Mouse (Mus musculus) gastrocnemius, adult 8-10 months (tissue): ENCODE results near the gene Treh. TPM values are rescaled to one million over a fixed set of nuclear protein-coding genes. Genes with fewer than 3 reads are reported as not detected.
"Not testable (repeated sequence)": the region's sequence is repeated elsewhere in the genome, so short reads cannot be mapped to it uniquely, and the experiment has no call there.

Experiments
- DNase-seq, 2 experiments: peaks; one replicate each; pipeline ENCODE4 v3.0.0; 2022; ENCODE audit warnings: low spot score in 2 of 2
- total RNA-seq, 4 experiments: library from RNA; stranded (reverse); gene quantifications; 2 replicates each; pipeline ENCODE4 v1.2.4; 2022

The Treh gene
- total RNA-seq: not detected

DNA sequence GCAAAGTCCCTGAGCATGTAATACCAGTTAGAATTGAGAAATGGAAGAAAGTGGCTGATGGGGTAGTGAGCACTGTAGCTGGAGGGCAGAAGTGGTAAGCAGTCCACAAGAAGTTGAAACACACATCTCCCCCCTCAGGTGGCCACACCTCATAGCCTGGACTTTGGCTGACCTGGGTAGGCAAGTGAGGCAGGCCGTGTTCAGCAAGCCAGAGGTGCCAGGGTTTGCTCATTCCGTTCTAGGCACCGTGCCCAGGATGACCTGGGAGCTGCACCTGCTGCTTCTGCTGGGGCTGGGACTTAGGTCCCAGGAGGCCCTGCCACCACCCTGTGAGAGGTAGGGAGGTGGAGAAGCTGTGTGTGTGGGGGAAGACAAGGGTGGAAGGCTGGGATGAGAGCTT is at the start of gene Treh:
TSS of gene Treh (plus strand) at position 229 of the 400 bp plus-strand sequence.
- DNase-seq: peak in 1 of 2 experiments; percentile 40

DNA sequence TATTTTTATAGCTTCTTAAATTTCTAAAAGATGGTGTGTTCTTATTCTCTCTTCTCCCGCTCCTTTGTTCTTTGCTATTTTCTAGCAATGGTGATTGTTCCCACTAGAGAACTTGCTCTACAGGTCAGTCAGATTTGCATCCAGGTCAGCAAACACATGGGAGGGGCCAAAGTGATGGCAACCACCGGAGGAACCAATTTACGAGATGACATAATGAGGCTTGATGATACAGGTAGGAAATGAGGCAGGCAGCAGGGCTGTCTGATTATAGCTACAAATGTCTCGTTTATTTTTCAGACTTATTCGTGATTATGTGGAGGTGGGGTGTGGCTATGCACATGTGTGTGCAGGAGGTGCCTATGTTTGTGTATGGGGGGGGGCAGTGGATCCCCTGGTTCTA is 48.6 kb upstream of the Treh start:
- DNase-seq: no peak

DNA sequence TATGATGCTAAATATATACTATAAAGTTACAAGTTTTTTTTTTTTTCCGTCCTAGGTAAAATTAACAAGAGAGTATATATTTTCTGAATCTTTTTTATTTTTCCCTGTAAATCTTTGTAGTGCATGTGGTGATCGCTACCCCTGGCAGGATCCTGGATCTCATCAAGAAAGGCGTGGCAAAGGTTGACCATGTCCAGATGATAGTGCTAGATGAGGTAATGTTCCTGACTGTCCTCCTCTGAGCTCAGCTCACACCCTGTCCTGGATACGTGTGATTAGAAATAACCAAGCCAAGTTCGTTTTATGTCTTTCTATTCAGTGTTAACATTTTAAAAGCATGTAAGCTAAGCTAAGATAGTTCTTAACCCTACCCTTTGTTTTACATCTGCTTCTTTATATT is 46.8 kb upstream of the Treh start:
- no peak for DNase-seq

DNA sequence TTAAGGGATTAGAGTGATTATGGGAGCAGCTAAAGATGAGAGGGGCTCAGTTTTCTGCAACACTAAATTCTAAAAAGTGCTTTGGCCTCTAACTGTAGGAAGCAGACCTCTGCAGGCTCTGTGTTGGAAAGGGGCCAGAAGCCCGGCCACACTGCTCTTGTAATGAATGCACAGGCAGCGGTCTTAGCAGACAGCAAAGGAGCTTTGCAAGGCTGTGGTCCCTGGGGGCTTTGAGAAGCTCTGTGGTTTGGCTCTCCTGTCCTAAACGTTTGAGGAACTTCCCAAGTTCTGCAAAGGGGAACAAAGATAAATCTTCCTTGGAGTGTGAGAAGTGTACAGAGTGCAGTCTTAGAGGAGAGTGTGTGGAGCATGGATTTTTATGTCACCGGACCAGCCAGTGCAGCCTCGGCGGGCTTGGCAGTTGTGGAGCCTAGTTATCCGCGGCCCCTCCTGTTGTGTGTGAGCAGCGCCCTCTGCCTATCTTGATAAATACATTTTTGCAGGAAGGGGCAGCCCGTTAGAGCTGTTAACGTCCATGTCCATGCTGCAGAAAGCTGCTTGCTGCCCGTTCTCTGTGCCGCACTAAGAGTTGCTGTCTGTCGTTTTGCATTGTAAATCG is 35.4 kb upstream of the Treh start:
- peak in 1 of 2 experiments; percentile 38 for DNase-seq

DNA sequence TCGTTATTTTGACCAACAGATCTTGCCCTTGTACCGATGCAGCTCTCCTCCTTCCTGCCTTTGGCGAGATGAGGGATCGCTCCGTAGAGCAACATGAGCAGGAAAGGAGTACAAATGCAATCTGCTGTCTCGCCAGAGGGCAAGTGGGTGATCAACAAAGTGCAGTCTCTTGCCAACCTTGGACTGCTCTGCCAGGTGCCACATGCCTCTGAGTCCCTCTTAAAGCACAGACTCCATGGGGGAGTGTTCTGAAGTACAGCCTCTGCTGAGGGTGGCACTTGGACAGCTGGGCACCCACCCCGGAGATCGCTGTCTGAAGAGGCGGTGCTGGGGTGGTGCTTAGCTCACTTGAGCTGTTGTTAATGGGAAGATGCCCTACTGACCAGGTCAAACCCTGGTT is 34.3 kb upstream of the Treh start:
- not testable (repeated sequence) for DNase-seq

DNA sequence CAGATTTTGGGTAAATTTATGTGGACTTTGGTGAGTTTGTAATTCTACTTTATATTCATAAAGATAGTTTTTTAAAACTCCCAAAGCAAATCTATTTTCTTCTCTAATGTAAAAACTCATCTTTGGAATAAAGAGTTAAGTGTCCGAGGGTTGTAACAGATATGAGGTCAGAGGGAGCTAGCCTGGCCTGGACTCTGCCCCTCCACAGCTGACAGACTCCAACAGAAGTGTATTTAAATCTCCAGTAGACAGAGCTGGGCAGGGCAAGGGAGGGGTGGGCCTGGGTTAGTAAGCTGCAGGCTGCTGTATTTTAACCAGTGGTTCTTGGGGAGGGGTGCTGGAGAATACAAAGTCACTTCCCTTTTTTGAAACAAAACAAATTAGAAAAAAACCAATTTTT is 33.0 kb upstream of the Treh start:
- not testable (repeated sequence) for DNase-seq

DNA sequence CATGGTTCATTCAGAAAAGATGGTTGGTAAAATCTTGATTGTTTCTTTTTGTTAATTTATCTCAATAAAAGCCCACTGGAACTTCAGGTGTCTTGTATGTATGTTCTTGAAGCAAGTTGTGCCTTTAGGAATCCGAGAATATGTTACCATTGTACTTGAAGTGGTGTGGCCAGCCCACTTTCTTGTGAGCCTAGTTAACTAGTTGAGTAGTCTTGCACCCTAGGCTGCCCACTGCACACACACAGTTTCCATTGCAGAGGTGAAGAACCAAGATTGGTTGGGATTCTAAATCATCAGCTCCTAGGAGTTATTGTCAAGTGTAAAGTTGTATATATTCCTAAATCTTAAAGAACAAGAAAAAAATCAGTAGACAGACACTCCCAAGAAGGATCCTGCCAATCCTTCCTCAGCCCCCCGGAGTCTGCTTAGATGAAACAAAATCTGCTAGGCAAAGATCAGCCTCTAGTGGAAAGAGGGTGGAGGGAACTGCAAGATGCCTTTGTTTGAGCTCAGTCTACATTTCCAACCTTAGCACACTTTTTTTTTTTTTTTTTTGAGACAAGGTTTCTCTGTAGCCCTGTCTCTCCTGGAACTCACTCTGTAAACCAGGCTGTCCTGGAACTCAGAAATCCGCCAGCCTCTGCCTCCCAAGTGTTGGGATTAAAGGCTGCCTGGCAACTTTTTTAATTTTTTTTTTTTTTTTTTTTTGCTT is 32.2 kb upstream of the Treh start:
- no peak for DNase-seq

DNA sequence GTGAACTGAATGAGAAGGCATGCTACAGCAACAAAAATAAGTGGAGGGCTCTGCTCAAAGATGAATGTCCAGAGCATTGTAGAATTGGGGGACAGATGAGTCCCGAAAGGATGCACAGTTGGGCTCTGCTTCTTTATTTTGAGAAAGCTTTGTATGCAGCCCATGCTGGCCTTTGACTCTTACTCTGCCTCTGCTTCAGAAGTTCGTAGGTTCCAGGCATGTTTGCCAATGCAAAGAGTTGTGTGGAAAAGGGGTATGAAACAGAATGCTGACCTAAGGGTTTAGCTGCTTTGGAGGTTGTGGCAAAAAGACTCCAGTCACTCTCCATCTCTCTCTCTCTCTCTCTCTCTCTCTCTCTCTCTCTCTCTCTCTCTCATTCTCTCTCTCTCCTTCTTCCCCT is 31.4 kb upstream of the Treh start:
- no peak for DNase-seq

DNA sequence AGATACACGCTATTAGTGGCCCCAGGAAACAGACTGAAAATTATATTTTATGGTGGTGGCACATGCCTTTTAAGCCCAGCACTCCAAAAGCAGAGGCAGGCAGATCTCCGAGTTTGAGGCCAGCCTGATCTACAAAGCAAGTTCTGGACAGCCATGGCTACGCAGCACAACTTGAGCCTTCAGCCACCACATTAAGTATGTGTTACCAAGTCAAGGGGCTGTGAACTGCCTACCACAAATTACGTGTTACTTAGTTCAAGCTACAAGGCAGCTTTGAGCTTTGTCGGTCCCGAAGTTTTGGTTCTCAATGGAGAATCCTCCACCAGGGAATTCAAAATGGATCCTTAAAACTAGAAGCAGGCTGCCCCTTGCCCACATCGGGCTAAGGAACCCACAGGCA is 29.9 kb upstream of the Treh start:
- DNase-seq: no peak

DNA sequence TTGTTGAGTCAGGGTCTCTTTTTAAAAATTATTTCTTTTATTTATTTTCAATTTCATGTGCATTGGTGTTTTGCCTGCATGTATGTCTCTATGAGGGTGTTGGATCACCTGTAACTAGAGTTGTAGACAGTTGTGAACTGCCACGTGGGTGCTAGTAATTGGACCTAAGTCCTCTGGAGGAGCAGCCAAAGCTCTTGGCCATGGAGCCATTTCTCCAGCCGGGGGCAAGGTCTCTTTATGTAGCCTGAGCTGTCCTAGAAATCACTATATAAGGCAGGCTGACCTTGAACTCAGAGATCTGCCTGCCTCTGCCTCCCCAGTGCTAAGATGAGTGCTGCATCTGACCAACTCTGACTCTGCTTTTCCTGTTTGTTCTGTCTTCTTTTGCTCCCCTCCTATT is 28.8 kb upstream of the Treh start:
- DNase-seq: no peak

DNA sequence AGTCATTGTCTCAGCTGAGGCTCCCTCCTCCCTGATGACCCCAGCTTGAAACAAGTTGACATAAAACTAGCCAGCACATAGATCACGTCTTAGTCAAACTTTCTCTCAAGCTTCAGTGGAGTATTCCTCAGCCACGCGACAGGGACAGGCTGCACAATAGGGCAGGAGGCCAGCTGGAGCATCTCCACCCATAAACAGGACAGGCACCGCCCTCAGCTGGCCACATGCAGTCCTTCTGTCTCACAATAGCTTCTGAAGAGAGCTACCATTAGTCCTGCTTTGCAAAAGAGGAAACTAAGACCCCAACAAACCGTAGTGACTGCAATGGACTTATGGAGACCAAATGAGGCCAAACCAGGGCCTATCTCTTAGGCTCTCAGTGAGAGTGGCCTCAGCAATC is 27.6 kb upstream of the Treh start:
- peak in 1 of 2 experiments; percentile 43 for DNase-seq

DNA sequence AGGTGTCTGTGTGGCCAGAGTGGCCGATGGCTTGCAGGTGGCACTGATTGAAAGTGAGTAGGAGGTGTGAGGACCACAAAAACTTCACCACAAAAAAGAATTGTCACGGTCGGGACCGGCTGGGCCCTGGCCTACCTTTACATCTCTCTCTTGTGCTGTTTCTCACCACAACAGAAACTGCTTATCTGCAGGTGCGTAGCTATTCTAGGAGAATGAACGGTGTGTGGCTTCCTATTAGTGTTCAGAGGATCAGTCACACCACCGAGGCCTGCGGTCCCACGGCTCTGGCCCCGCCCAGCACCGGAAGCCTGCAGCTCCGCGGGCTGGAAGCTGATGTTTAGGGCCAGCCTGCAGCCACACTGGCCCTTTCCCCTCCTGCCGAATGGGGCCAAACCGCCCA is 27.1 kb upstream of the Treh start:
- no peak for DNase-seq

DNA sequence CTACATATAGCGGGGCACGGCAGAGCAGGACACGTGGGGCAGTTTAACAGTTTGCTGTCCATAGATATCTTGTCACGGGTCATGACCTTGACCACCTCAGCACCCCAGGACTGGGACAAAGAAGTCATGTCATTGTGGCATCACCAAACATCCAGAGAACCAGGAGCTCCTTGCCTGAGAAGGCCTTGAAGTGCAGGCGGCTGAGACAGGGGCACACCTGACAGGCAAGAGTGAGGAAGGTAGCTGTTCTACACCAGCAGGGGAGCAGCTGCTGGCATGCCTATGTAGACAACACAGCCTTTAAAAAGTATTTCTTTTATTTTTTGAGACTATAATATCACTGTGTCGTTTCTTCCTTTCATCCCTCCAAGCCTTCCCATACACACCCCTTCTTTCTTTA is 26.7 kb upstream of the Treh start:
- DNase-seq: no peak

DNA sequence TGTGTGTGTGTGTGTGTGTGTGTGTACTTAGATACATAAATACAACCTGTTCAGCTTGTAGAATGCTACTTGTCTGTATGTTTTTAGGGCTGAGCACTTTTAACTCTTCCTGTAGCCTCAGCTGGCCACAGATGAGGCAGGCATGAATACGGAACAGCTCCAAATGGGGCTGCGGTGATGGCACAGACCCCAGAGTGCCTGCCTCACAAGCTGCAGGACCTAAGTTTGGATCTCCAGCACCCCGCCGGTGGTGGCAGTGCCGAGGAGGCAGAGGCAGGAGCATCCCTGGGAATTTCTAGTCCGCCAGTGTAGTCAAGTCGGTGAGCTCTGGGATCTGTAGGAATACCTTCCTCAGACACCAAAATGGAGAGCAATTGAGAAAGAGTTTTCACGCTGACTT is 26.0 kb upstream of the Treh start:
- no peak for DNase-seq

DNA sequence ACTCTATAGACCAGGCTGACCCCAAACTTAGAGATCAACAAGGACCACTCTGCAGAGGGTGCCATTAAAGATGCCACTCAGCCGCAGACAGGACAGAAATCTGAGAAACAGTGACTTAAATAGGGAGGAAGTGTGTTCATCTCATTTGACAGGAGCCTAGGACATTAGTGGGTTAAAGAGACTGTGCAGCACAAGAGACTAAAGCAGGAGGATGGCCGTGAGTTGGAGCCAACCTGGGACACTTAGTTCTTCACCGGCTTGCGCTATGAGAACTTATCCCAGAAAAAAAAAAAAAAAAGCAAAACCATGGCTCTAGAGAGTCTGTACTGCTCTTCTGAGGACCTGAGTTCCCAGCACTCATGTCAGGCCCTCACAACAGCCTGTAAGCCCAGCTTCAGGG is 25.4 kb upstream of the Treh start:
- DNase-seq: no peak

DNA sequence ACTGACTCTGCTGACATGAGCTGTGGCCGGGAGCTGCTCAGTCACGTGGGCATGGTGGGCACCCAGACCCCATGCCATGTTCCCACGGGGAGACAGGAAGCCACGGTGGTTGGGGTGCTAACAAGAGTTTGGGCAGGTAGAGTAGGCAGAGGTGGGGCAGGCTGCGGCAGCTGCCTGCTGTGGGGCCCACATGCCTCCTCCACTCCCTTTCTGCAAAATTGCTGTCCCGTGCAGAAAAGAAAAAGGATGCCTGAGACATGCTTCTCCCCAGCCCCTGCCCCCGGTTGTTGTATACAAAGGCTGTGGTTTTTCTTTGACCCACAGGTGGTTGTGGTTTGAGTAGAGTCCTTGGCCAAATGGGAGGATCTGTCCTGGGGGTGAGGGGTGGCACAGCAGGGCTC is 24.2 kb upstream of the Treh start:
- DNase-seq: no peak

DNA sequence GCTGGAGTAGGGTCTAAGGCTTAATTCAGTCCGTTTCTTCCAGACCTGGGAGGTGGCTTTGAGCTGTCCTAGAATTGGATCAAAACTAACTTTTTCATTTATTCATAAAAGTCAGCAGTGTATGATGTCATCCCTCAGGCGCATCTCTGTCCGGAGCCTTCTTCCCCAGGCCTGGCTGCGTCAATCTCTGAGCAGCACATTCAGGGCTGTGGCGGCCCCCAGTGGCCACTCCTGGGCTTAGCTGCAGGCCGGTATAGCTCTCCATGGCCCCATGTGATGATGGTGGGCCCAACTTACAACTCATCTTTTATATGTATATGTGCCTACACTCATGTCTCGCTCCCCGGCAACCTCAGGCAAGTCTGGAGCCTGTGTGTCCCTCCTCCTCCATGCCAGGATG is 21.0 kb upstream of the Treh start:
- peak; percentile 54 to 69 for DNase-seq

DNA sequence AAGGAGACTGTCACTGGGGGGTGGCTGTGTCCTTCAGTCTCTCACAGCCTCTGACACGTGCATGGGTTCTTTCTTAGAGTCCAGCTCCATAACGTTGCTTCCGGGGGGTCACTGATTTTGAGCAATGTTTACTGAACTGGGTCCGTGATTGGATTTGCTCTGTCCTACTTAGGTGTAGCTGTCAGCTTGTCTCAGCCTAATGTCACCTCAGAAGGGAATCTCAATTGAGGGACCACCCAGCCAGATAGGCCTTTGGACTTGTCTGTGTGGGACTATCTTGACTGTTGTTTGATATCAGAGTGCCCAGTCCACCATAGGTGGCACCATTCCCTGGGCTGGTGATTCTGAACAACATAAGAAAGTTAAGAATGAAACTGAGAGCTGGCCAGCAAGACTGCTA is 19.1 kb upstream of the Treh start:
- DNase-seq: no peak

DNA sequence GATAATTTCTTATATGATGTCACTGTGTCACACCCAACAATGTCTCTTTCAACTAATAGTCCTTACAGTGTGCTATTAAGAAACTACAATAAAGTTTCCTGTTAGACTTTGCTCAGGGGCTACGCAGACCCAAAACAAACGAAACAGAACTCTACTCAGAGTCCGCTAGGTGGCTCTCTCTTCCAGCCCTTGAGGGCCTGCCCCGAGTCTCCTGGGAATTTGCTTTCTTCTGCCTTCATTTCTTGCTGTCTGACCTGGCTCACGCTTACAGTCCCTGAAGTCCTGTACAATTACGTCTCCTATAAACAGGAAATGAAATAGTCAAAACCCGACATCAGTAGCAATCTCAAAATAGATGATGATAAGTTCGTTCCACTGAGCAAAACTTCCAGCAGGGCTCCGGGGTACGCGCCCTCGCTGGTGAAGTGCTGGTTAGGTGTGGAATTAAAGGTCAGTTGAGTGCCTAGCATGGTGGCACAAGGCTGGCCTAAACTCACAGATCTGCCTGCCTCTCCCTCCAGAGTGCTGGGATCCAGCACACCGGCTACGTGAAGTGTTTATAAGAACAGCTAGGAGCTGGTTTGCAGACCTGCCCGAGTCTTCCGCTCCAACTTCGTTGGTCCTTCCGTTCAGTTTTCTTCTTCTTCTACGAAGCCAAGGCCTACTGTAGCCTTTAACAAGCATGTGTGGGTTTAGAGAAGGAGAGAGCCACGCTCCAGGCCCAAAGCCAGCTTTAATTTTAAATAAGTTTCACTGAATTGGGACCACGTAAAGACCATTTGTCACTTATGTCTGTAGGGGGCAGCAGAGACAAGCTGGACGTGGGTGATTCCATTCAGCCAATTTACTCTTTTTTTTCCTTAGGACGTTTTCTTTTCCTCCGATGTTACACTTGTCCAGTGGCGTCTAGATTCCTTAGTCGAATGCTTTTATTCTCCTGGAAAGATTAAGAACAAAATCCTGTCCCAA is 17.7 kb upstream of the Treh start:
- DNase-seq: peak; percentile 44 to 52

DNA sequence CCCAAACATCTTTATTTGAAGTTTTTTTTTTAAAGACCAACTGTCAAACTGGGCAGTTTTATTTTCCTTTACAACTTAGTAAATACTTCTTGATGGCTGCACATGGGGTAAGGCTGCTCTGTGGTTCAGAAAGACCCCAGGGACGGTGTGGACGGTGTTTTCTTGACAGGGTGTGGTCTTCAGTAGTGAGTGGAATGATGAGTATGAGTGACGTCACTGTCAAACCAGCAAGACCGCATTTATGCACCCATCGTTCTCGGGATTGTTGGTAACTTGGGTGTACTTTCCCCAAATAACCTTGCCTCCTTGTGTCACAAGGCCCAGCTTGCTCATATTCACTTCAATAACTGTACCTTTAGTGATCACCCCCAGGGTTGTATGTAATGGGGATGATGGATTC is 9.3 kb upstream of the Treh start:
- no peak for DNase-seq

DNA sequence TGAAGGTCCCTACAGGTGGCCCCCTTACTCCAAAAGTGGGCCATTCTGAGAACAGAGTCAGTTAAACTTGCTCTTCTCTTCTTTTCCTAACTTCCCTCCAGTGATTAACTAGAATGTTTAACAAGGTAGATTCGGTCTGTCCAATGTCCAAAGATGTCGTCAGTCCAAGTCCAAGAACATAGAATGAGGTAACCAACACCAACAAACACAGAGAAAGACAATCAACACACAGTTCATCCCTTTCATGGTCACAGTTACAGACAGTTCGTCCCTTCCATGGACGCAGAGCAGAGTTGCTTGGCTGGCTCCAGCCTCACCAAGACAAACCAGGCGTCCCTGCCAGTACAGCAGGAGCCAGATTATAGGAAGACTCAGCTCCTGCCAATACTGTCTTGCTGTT is 1.6 kb upstream of the Treh start:
- DNase-seq: no peak

DNA sequence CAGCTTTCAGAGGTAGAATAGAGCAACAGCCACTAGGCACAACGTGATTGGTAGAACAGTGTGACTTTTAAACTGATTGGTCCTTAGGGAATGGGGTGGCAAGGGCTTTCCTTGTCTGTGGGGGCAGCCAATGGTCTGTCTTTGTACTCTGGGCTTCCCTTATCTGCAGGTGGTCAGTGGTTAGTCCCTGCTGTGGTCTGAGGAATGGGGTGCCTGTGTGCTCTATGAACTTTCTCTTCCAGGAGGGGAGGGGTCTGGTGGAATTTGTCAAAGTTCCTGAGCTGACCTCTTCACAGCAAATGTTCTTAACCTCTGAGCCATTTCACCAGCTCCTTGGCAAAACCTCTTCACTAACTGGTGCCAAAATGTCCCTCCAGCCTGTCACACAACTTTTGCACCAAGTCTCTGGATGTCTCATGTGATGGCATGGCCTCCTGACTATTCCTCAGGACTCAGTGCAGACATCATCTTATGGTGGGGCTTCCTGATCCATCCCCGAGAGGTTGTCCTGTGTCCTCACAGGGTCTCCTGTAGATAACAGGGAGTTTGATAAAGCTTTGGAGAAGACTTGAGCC is 655 bp upstream of the Treh start:
- no peak for DNase-seq
